Mouse (Mus musculus): ENCODE results near the gene Prox1.

Prox1 gene

GRCm38 (mm10) chr1:190143593-190143992 is 26.9 kb downstream of the Prox1 start:
- DNase-seq (ENCODE audit: extremely low read depth, low read depth), result no peak

- no peak for DNase-seq (ENCODE audit: extremely low read depth, low read depth)
These were observed 27.9 kb downstream of the Prox1 start for GRCm38 (mm10) chr1:190142584-190142983.

DNA sequence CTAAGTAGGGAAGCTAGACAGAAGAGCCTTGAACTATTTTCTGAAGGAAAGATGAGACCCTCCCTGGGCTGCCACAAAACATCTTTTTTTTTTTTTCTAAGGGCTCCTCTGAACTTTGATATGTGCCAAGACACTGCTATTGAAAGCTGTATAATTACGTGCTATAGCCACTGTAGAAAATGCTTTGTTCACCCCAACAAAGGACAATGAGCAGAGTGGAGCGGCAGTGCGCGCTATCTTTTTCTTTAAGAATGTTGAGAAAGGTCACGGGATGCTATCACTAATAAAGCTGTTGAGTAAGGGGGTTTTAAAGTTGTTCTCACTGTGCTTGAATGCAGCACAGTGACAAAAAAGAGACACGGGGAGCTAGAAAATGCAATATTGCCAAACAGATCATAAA is 30.0 kb downstream of the Prox1 start:
- DNase-seq (ENCODE audit: extremely low read depth, low read depth), result no peak

DNA sequence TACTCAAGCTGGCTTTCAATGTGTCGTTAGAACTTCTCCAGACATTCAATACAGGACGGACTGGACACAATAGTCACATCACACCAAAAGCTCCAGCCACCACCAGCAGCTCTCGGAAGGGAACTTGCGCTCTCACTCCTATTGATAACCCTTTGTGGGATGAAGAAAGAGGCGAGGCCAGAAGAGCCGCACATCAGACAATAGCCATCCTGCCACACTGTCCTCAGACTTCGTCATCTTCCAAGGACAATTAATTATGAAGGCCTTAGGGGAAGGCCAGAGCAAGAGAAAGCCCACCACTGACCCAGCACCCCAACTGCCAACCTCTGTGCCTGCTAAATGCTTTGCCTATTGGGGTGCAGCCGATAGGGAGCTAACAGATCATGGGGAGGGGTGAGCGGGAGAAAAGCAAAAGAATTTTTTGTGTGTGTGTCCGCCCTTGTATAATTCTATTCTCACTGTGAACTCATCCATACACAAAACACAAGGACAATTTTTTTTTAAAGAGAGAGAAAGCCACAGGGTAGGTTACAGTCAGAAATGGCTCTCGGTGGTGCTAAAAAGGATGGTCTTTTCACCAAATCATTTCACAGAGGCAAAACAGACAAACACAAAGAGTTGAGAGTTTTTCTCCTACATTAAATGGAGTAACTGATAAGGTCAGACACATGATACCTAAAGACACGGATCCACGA is 30.7 kb downstream of the Prox1 start:
- no peak for DNase-seq (ENCODE audit: extremely low read depth, low read depth)

- DNase-seq (ENCODE audit: extremely low read depth, low read depth), result no peak
These were observed 32.6 kb downstream of the Prox1 start for GRCm38 (mm10) chr1:190137943-190138342.

DNA sequence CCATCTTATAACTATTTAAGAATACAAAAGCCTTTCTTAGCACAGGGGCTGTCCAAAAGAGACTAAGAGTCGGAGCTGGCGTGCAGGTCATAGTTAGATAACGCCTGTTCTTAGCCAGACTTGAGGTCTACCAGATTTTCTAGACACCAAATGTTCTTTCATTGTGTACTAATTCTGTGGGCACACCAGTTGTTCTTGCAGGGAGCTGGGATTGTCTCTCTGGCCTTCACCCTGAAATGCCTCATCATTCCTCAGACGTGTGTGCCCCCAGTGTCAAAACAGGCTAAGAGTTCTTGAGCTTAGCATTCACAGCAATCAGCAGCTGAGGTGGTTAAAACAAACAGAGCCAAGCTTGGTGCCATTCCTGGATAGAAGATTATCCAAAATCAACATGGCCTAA is 37.6 kb downstream of the Prox1 start:
- DNase-seq (ENCODE audit: extremely low read depth, low read depth), result no peak

- DNase-seq (ENCODE audit: extremely low read depth, low read depth), result no peak
These were observed 39.6 kb downstream of the Prox1 start for GRCm38 (mm10) chr1:190130888-190131287.

GRCm38 (mm10) chr1:190129553-190129952 is 41.0 kb downstream of the Prox1 start:
- DNase-seq (ENCODE audit: extremely low read depth, low read depth), result no peak

GRCm38 (mm10) chr1:190128674-190129322 is 41.7 kb downstream of the Prox1 start:
- no peak for DNase-seq (ENCODE audit: extremely low read depth, low read depth)

DNA sequence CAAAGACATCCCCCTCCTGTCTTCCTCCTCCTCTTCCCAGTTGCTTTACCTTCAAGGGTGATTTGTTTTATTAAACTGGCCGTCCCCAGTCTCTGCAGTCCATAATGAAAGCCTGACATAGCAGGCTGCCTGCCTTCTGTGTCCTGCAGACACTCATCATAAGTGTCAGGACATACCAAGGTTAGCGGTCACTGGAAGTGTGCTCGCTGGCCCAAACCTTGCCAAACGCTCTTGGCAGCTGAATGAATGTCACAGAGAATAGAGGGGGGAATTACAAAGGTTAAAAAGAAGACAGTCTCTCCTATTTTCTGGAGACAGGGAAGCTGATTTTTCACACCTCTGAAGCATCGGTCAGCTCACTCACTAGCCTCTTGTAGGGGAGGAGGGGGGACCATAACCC is 42.6 kb downstream of the Prox1 start:
- no peak for DNase-seq (ENCODE audit: extremely low read depth, low read depth)

DNA sequence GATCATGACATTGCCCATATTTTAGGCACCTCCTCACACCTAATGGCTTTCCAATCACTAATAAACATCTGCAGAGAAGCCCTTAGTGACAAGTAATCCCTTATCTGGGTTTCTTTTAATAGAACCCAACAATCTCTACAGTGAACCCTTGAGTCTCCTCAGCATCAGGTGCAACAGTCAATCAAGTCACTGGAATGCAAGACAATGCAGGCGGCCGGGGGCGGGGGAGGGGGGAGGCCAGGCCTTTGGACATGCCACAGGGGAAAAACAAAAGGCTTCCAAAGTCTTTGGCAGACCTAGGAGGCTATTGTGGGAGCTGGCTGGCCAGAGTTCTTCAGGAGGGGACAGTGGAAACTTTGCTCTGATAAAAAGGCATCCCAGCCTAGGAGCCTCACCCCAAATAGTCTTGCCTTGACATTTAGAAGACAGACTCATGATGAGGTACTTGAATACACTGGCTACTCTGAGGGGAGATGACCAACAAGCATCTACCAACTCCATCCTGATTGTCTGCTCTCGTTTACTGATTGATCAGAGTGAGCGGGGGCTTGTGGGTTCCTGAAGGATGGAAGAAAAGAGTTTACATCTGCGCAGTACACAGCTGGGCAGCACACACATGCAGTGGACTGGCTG is 43.2 kb downstream of the Prox1 start:
- DNase-seq (ENCODE audit: extremely low read depth, low read depth), result no peak

DNA sequence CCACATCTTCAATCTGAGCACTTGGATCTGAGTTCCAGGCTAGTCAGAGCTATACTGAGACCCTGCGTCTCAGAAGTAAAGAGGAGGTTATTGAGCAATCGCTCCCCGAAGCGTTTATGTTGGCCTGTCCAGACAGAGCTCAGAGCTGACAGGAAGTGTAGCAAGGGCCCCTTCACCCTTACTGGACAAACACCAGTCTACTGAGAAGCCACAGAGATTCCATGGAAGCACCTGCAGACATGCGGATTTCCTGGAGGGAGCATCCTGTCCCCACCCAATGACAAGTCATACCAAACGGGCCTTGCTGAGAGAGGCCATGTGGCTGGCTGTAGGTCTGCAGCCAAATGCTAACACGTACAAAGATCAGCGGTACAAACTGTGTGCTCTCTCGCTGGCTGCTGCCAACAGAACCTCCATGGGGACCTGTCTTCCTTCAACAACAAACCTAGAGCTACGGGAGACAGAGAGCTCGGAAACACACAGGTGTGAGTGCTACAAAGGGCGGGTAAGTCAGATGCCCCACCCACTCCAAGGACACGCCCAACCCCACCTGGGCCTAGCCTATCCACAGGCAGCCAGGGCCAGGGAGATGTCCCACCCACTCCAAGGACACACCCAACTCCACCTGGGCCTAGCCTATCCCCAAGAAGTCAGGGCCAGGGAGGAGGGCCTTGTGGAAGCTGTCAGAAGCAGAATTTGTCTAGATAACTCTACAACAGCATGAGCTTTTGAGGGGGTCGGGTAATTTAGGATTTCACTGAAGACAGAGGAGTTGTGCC is 45.4 kb downstream of the Prox1 start:
- DNase-seq (ENCODE audit: extremely low read depth, low read depth), result no peak

GRCm38 (mm10) chr1:190123404-190123803 is 47.1 kb downstream of the Prox1 start:
- DNase-seq (ENCODE audit: extremely low read depth, low read depth), result no peak

DNA sequence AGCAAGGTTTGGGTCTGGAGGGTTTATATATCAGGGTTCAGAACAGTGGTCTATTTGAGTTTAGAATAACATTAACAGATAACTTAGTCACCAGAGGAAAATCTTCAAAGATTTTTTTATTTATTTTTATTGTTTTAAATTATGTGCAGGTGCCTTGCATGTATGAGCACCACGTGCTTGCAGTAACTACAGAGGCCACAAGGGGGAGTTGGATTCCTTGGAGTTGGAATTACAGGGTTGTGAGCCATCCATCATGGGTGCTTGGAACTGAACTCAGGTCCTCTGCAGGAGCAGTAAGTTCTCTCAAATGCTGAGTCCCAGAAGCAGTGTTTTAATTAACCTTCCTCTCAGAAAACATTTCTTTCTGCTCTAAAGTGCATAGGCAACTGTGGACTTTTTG is 54.5 kb downstream of the Prox1 start:
- DNase-seq (ENCODE audit: extremely low read depth, low read depth), result no peak

DNA sequence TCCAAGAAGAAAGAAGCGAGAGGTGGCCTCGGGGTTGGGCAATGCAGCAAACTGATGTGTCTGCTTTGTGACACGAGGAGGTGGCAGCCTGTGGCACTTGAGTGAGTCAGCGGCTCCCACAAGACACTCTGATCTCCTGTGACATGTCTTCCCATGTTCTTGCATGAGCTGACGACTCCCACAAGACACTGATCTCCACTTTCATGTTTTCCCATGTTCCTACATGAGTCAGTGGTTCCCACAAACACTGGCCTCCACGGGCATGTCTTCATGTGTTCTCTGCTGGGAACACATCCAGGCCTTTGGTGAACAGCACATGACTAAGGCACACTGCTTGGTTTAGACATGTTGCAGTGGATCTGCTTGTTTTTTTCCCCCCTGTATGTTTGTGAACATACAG is 58.8 kb downstream of the Prox1 start:
- DNase-seq (ENCODE audit: extremely low read depth, low read depth), result no peak

DNA sequence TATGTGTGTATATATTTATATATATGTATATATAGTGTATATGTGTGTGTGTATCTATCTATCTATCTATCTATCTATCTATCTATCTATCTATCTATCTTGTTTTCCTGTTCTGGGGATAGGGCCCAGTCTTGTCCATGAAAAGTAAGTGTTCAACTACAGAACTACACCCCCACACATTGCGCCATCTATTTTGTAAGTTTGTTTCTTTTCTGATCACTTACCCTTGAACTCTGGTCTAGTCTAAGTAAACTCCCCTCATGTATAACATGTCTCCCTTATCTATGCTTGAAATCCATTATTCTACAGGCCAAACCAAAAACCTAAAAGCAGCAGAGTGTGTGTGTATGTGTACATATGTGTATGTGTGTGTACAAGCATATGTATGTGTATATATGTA is 62.9 kb downstream of the Prox1 start:
- no peak for DNase-seq (ENCODE audit: extremely low read depth, low read depth)

GRCm38 (mm10) chr1:190106674-190107420 is 63.7 kb downstream of the Prox1 start:
- DNase-seq (ENCODE audit: extremely low read depth, low read depth), result no peak

- no peak for DNase-seq (ENCODE audit: extremely low read depth, low read depth)
These were observed 64.5 kb downstream of the Prox1 start for GRCm38 (mm10) chr1:190106060-190106459.

DNA sequence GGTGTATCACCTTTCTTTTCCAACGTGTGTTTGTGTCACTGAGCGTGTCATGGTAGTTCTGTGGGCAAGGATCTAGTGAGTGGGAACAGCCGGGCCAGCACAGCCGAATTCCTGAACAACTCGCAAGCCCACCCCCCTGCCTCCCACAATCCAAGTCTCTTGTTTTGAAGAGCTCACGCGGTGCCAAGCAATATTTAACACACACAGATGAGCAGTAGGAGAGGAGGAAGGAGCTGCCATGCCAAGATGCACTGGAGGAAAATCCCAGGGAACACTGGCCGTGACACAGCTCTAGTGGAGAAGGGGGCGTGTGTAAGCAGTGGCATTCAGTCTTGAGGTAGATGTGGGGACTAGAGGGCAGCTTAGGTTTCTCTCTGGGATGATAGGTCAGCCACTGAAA is 77.2 kb downstream of the Prox1 start:
- DNase-seq (ENCODE audit: extremely low read depth, low read depth), result no peak

- no peak for DNase-seq (ENCODE audit: extremely low read depth, low read depth)
These were observed 78.4 kb downstream of the Prox1 start for GRCm38 (mm10) chr1:190092076-190092475.

DNA sequence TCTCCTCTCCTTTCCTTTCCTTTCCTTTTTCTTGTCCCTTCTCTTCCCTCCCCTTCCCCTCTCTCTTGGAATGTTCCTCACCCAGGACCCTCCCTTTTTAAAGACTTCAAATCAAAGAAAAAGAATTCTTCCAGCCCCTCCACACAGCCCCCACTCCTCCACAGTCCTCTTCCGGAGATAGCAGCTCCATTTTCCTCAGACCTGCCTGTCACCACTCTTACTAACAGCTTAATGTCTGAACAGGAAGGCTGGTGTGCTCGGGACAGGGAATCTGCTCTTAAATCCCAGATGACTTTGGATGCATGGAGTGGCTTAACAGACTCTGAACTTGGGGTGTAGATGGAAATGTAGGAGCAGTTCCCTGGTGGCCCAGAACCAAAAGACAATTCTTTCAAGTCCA is 81.6 kb downstream of the Prox1 start:
- no peak for DNase-seq (ENCODE audit: extremely low read depth, low read depth)
